Mouse (Mus musculus) ovary, postnatal 14 days (tissue): ENCODE measurements around the gene Gm1330.
"Not testable (repeated sequence)": the region's sequence is repeated elsewhere in the genome, so short reads cannot be mapped to it uniquely, and the experiment has no call there.

Experiments
- DNase-seq: peaks from one replicate; pipeline ENCODE4 v3.0.0; 2022; ENCODE audit warnings: low spot score

The Gm1330 gene

DNA sequence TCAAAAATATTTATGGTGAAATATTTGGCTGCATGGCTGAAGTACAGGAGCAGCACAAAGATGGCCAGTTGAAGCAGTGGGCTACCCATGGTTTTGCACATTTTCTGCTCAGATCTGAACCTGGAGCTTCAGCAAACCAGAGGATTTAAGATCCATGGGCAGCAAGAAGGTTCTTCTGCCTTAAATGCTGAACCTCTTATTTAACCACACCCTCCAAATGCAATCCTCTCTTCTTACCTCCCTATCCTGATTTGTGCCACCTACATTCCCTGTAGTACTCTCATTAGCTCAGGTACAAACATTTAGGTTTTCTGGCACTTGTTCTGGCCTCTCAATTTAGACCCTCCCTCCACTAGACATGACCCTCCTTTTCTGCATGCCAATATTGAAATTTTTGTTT is at the start of gene Gm1330:
Gene Gm1330, minus strand, starts transcription at position 101 of the 400 bp plus-strand sequence.
- DNase-seq, result no peak

DNA sequence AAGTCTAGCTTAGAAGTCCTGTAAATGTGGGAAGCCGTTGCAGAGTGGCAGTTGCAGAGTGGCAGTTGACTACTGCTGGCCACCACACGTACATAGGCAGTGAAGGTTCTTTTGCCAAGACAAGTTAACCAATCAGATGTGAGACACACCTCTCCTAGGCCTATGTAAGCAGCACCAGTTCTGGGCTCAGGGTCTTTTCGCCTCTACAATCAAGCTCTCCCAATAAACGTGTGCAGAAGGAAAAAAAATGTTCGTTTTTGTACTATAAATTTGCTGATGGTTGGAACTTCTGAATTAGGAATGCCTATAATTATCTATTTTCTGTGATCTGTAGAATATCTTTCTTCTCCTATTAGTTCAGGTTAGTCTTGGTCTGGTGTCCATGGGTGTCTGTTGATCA is 14.1 kb upstream of the Gm1330 start, which contains the start of gene Gm10750:
Gene Gm10750, minus strand, starts transcription at position 101 of the 400 bp plus-strand sequence.
- not testable (repeated sequence) for DNase-seq

- no peak for DNase-seq
Measured at GRCm38 (mm10) chr2:149004826-149005225, 1.8 kb upstream of the Gm1330 start.

GRCm38 (mm10) chr2:148995133-148995532 is 7.9 kb downstream of the Gm1330 start:
- no peak for DNase-seq
